Comparison of ENCODE assay signal across 11 mouse cellular contexts in genomic region chr3:152702274-152702843, GRCm38 (mm10). TPM values are rescaled to one million over a fixed set of nuclear protein-coding genes. Genes with fewer than 3 reads are reported as not detected.
A peak's percentile ranks its signal among the peaks of the same experiment; 100 is the strongest.
DNase-seq lines count a peak whose midpoint lies in the region; ATAC-seq and TF ChIP-seq lines count a peak whose summit lies in the region.
"Had no signal": no experiment of that assay in that cellular context is flagged by ENCODE, and none has a peak within 500 bp of the region (broad histone marks: within the 10 kb centered on the region; RNA-seq: fewer than 3 reads in every experiment).

No protein-coding gene starts in this region.

- H3K4me2 ChIP-seq in limb, embryonic 13.5 days (replicated peaks): peak overlapping the region; percentile 19; the same call in 1 of the 2 replicates
- H3K4me2 ChIP-seq in hindbrain, embryonic 12.5 days (replicated peaks): peak overlapping the region; percentile 38
- peak overlapping the region; percentile 28; the same call in 1 of the 2 replicates for H3K4me2 ChIP-seq in neural tube, embryonic 12.5 days (replicated peaks)

- H3K4me1 ChIP-seq in limb, embryonic 13.5 days: no peaks in the 10 kb centered on the region
- peaks cover 15% of the 10 kb centered on the region for H3K4me1 ChIP-seq in limb, embryonic 10.5 days
- H3K4me1 ChIP-seq in cortical plate, adult 2 months (ENCODE audit: control insufficient read depth, insufficient read depth, low read length): no peaks in the 10 kb centered on the region
- H3K4me1 ChIP-seq in hindbrain, embryonic 12.5 days: no peaks in the 10 kb centered on the region
- H3K4me1 ChIP-seq in neural tube, embryonic 12.5 days: no peaks in the 10 kb centered on the region

- H3K9ac ChIP-seq in limb, embryonic 13.5 days: no peak overlapping the region
- H3K9ac ChIP-seq in hindbrain, embryonic 12.5 days: no peak overlapping the region
- H3K9ac ChIP-seq in neural tube, embryonic 12.5 days: no peak overlapping the region

- H3K4me3 ChIP-seq in limb, embryonic 13.5 days: no peak overlapping the region
- H3K4me3 ChIP-seq in limb, embryonic 10.5 days: no peak overlapping the region
- H3K4me3 ChIP-seq in cortical plate, adult 2 months (ENCODE audit: insufficient read depth, low read length): 0 out of 2 replicates have a peak overlapping the region, but pooled peaks have one; percentile 22
- H3K4me3 ChIP-seq in hindbrain, embryonic 12.5 days: peak overlapping the region; percentile 19; the same call in 1 of the 2 replicates
- H3K4me3 ChIP-seq in neural tube, embryonic 12.5 days: no peak overlapping the region

- H3K27ac ChIP-seq in limb, embryonic 13.5 days: no peak overlapping the region
- H3K27ac ChIP-seq in limb, embryonic 10.5 days: no peak overlapping the region
- H3K27ac ChIP-seq in cortical plate, adult 2 months (ENCODE audit: insufficient read depth, low read length): no peak overlapping the region
- no peak overlapping the region for H3K27ac ChIP-seq in hindbrain, embryonic 12.5 days
- no peak overlapping the region for H3K27ac ChIP-seq in neural tube, embryonic 12.5 days

- WGBS in limb, embryonic 13.5 days: 54% methylated on average over 8 of the region's 8 CpGs
- WGBS in limb, embryonic 10.5 days: 61% methylated on average over 8 of the region's 8 CpGs
- WGBS in hindbrain, embryonic 12.5 days: 45% methylated on average over 8 of the region's 8 CpGs
- WGBS in neural tube, embryonic 12.5 days: 49% methylated on average over 8 of the region's 8 CpGs

- TF ChIP-seq POLR2A in cortical plate, adult 2 months (IDR thresholded peaks at IDR 0.05; ENCODE audit: extremely low read depth, insufficient read depth, low read length): no peak

- no peaks in the 10 kb centered on the region for H3K9me3 ChIP-seq in limb, embryonic 13.5 days
- no peaks in the 10 kb centered on the region for H3K9me3 ChIP-seq in limb, embryonic 10.5 days (replicated peaks)
- no peaks in the 10 kb centered on the region for H3K9me3 ChIP-seq in hindbrain, embryonic 12.5 days (replicated peaks)
- H3K9me3 ChIP-seq in neural tube, embryonic 12.5 days: no peaks in the 10 kb centered on the region

- DNase-seq in limb, embryonic 10.5 days (ENCODE audit: low spot score): no peak
- no peak for DNase-seq in left cerebral cortex, adult 9 months (ENCODE audit: low spot score in 2 of 2)
- no peak for DNase-seq in lung, postnatal 25 days (ENCODE audit: low spot score)
- DNase-seq in cerebellum, adult 9-11 months: no peak
- DNase-seq: kidney, postnatal 10 days; lung, postnatal 36 days; right cerebral cortex, postnatal 14 days had no signal

- TF ChIP-seq CTCF in cortical plate, adult 2 months (IDR thresholded peaks at IDR 0.05; ENCODE audit: extremely low read depth, insufficient read depth, low read length): no peak

- no peak for ATAC-seq in limb, embryonic 13.5 days (ENCODE audit: low FRiP score, low read depth)
- no peak for ATAC-seq in hindbrain, embryonic 12.5 days (ENCODE audit: low FRiP score)
- peak; percentile 25; the same call in 1 of the 2 replicates for ATAC-seq in neural tube, embryonic 12.5 days (ENCODE audit: low FRiP score, low read depth)

- no peaks in the 10 kb centered on the region for H3K36me3 ChIP-seq in limb, embryonic 13.5 days
- no peaks in the 10 kb centered on the region for H3K36me3 ChIP-seq in limb, embryonic 10.5 days
- H3K36me3 ChIP-seq in hindbrain, embryonic 12.5 days: no peaks in the 10 kb centered on the region
- H3K36me3 ChIP-seq in neural tube, embryonic 12.5 days: no peaks in the 10 kb centered on the region

- no peaks in the 10 kb centered on the region for H3K27me3 ChIP-seq in limb, embryonic 13.5 days
- no peaks in the 10 kb centered on the region for H3K27me3 ChIP-seq in limb, embryonic 10.5 days (ENCODE audit: low read depth, poor library complexity, severe bottlenecking)
- H3K27me3 ChIP-seq in hindbrain, embryonic 12.5 days: no peaks in the 10 kb centered on the region
- H3K27me3 ChIP-seq in neural tube, embryonic 12.5 days (replicated peaks): no peaks in the 10 kb centered on the region

RNA-seq across cellular contexts. Expression of gene Pigk, which starts 11.5 kb away (rescaled TPM):
- 52.9 and 53.3 TPM in 2 replicates for polyA plus RNA-seq in limb, embryonic 13.5 days (2015; fragmentation: Nextera tagmentation; extraction: Ambion mirVana)
- 39.5 and 40.2 TPM in 2 replicates for polyA plus RNA-seq in limb, embryonic 10.5 days (2016; fragmentation: Nextera tagmentation; extraction: Ambion mirVana)
- polyA plus RNA-seq in cortical plate, adult 2 months (2012; rRNA removed): 24.6 and 25.2 TPM in 2 replicates
- 46.1 and 50.6 TPM in 2 replicates for polyA plus RNA-seq in hindbrain, embryonic 12.5 days (2016; fragmentation: Nextera tagmentation; extraction: Ambion mirVana)
- 37.8 and 45.9 TPM in 2 replicates for polyA plus RNA-seq in neural tube, embryonic 12.5 days (2016; fragmentation: Nextera tagmentation; extraction: Ambion mirVana)

RNA-seq across cellular contexts. Expression of gene Ak5, which starts 34.2 kb away (rescaled TPM):
- polyA plus RNA-seq in limb, embryonic 13.5 days (2015; fragmentation: Nextera tagmentation; extraction: Ambion mirVana): 1.1 and 1.8 TPM in 2 replicates
- 2.0 TPM in 2 replicates for polyA plus RNA-seq in limb, embryonic 10.5 days (2016; fragmentation: Nextera tagmentation; extraction: Ambion mirVana)
- 53.8 and 59.7 TPM in 2 replicates for polyA plus RNA-seq in cortical plate, adult 2 months (2012; rRNA removed)
- 2.1 and 2.4 TPM in 2 replicates for polyA plus RNA-seq in hindbrain, embryonic 12.5 days (2016; fragmentation: Nextera tagmentation; extraction: Ambion mirVana)
- 1.5 and 2.4 TPM in 2 replicates for polyA plus RNA-seq in neural tube, embryonic 12.5 days (2016; fragmentation: Nextera tagmentation; extraction: Ambion mirVana)

Comparison
In these comparisons a context has a peak if more than half of its experiments do, and no peak if none do; other contexts are left out.
1. H3K4me3 ChIP-seq: peak in cortical plate, adult 2 months (single experiment) and hindbrain, embryonic 12.5 days (single experiment); none in limb, embryonic 13.5 days (single experiment), limb, embryonic 10.5 days (single experiment) and neural tube, embryonic 12.5 days (single experiment).
2. RNA of gene Ak5, which starts 34.2 kb away (polyA plus RNA-seq): 53.8 to 59.7 TPM in cortical plate, adult 2 months; 1.5 to 2.4 TPM in neural tube, embryonic 12.5 days, 2.1 to 2.4 TPM in hindbrain, embryonic 12.5 days, 2.0 TPM in limb, embryonic 10.5 days and 1.1 to 1.8 TPM in limb, embryonic 13.5 days; every median in the first group is over 10 times any median in the second.
3. Peak in every context shown above with its lines, with median percentiles within 50 percentile points of each other: H3K4me2 ChIP-seq.